Mouse (Mus musculus): ENCODE results near the gene Fam107b.

Fam107b gene

GRCm38 (mm10) chr2:3740256-3740655, 170.0 kb downstream of the Fam107b start:
- DNase-seq (ENCODE audit: low spot score), result no peak

- no peak for DNase-seq (ENCODE audit: low spot score)
Observed at GRCm38 (mm10) chr2:3740670-3741069, 170.4 kb downstream of the Fam107b start.

GRCm38 (mm10) chr2:3742519-3742918, 172.2 kb downstream of the Fam107b start:
- DNase-seq (ENCODE audit: low spot score), result no peak

GRCm38 (mm10) chr2:3745041-3745440, 174.8 kb downstream of the Fam107b start:
- DNase-seq (ENCODE audit: low spot score), result no peak

GRCm38 (mm10) chr2:3745910-3746606, 175.8 kb downstream of the Fam107b start:
- no peak for DNase-seq (ENCODE audit: low spot score)

DNA sequence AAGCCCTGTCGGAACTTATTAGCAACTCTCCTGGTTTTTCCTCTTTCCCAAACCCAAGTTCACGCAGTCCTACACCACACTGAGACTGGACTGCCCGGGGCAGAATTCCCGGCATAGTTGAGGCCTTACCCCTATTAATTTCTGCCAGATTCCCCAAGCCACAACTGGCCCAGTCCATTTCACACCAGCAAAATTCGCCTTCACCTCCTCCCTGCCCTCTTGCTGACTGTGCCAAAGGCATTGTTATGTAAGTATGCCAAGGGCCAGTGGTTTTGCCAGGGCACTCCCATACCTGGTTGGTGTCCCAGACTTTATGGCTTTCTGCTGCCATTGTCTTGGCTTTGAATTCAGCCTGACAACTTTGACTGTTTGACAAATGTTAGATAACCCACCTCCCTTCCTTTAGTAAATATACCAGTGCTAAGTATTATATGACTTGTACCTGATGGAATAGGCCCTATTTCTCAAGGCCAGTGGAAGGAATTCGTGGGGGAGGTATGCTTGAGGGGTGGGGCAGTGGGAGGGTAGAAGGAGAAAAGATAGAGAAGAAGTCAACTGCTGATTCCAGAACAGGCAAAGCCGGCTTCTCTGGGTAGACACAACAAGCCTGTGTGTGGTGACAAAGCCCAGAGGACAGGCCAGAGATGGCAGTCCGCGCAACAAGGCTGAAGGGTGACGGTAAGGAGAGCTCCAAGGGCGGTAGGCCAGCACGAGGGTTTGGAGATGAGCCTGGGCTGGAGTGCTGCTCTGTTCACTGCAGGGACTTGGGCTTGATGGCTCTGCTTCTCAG, 178.6 kb downstream of the Fam107b start:
- DNase-seq (ENCODE audit: low spot score), result no peak

DNA sequence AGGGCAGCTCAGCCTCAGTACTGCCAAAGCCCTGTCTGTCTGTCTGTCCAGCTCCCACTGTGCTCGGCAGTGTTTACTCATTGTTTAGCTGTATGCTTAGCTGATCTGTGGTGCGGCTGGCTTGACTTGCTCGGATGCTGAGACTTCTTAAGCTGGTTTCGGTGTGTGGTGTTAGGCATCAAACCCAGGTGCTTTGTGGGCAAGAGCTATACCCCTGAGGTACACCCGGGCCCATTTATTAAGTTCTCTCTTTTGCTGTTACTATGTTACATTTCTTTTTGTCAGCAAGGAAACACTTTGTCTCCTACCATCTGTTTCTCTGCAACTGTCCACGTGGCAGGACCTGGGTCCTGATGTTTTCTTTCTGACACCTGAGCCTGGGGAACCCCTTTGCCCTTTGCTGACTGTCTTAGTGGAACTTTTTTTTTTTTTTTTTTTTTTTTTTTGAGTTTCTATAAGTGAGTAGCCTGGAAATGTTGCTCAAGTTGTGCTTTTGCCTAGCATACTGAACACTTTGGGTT, 179.3 kb downstream of the Fam107b start:
- DNase-seq (ENCODE audit: low spot score), result no peak

- no peak for DNase-seq (ENCODE audit: low spot score)
Observed at GRCm38 (mm10) chr2:3750126-3750525, 179.8 kb downstream of the Fam107b start.

- no peak for DNase-seq (ENCODE audit: low spot score)
Observed at GRCm38 (mm10) chr2:3752365-3752764, 182.1 kb downstream of the Fam107b start.

GRCm38 (mm10) chr2:3752893-3753292, 182.6 kb downstream of the Fam107b start:
- DNase-seq (ENCODE audit: low spot score), result no peak

DNA sequence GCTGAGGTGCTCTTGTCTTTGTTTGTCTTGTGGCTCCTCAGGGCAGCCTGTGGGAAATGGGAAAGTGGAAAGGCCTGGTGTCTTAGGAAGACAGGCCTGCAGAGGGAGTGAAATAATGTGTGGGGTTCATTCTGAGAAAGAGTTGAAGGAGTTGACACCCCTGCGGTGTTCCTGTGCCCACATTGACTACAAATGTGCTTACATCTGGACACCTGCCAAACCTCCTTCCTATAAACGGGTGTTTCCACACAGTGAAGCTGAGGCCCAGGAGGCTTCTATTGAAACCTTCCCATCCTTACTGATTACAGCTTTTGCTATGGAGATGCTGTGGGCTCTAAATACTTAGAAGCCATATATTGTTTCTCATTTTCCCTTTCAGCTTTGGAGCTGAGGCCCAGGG, 183.5 kb downstream of the Fam107b start:
- no peak for DNase-seq (ENCODE audit: low spot score)

- no peak for DNase-seq (ENCODE audit: low spot score)
Observed at GRCm38 (mm10) chr2:3755936-3756335, 185.6 kb downstream of the Fam107b start.

- DNase-seq (ENCODE audit: low spot score), result no peak
Observed at GRCm38 (mm10) chr2:3758406-3758805, 188.1 kb downstream of the Fam107b start.

- DNase-seq (ENCODE audit: low spot score), result no peak
Observed at GRCm38 (mm10) chr2:3760234-3760836, 190.0 kb downstream of the Fam107b start.

DNA sequence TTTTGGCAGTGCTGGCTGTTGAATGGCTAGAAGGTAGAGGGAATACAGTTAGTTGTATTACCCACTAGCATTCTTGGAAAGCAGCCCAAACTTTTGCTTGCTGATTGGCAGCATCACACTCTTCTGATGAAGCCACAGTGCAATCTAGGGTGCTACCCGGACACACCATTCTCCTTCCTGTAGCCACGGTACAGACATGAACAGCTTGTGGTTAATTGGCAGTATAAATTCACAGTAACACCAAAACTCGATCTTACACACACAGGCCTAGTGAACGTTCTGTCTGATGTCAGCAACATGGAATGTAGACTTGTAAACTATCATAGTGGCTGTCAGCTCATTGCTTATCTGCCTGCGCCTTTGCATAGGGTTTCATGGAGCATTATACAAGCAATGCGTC, 193.8 kb downstream of the Fam107b start:
- DNase-seq (ENCODE audit: low spot score), result no peak

DNA sequence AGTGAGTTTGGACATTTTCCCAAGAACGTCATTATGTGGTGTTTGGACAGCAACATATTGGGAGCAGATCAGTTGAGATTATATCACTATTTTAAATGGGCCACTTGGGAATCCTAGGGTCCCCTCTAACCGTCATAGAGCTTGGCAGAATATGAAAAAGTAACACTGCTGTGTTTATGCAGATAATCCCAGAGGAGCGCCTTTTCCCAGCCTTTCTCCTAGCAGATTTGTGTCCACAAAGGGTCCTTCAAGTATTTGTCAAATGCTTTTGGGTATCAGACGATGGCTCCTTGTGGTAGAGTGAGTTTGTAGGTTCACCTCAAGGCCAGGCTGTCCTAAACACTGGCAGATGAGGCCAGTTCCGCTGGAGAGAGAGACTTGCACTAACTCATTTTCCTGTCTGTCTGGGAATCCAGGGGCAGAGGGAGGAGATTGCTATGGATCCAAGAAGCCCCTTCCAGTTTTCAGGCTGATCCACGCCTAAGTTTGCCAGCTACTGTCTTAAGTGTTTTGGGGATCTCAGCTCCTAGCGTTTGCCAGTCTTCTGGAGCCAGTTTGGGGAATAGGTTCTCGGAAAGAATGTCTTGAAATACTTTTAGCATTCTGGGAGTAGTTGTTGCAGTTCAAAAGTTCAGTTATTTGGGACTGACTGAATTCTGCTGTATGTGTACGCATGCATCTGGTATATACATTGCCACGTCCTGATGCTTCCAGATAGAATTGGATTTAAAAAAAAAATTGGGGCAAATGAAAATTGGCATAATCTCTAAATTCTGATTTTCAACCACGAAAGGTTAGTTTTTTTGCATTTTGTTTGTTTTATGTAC, 195.9 kb downstream of the Fam107b start:
- DNase-seq (ENCODE audit: low spot score), result peak; percentile 28

GRCm38 (mm10) chr2:3769260-3769659, 199.0 kb downstream of the Fam107b start:
- peak; percentile 90 for DNase-seq (ENCODE audit: low spot score)

- DNase-seq (ENCODE audit: low spot score), result no peak
Observed at GRCm38 (mm10) chr2:3769786-3770318, 199.6 kb downstream of the Fam107b start.

DNA sequence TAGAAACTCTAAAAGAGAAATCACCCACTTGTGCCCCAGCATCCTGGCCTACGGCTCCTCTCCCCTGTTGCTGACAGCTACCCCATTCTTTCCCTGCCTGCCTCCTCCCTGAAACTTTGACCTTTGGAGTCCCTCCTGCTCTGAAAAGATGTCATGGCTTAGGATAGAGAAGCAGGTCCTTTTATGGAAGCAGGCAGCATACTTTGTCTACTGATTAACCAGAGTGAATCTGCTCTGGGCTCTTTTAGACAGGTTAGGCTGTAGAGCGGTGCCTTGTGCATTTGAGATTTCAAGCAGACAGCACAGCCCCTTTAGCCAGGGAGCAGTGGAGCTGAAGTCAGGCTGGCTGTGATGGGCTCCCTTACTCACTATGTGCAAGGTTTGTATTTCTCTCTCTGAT, 200.1 kb downstream of the Fam107b start:
- DNase-seq (ENCODE audit: low spot score), result no peak

DNA sequence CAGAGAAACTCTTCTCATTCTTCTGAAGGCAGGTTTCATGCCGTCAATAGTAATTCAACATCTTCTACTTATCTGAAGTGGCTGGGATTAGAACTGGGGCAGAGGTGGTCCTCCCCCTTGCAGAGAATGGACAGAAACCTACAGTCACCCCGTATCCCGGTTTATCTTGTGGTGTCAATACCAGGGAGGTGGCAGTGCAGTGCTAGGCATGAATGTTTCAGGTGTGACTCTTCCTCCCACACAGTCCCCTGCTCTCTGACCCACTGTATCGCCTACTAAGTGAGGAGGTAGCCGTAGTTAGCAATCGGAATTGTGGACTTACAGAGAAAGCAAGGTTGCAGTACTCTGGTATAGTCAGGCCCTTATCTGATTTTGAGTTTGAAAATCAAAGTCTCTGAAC, 201.2 kb downstream of the Fam107b start:
- no peak for DNase-seq (ENCODE audit: low spot score)

GRCm38 (mm10) chr2:3773089-3773488, 202.8 kb downstream of the Fam107b start:
- DNase-seq (ENCODE audit: low spot score), result no peak

GRCm38 (mm10) chr2:3775569-3775968, 205.3 kb downstream of the Fam107b start:
- no peak for DNase-seq (ENCODE audit: low spot score)
